Mouse (Mus musculus): ENCODE results near the gene Selenos. TPM values are rescaled to one million over a fixed set of nuclear protein-coding genes. Genes with fewer than 3 reads are reported as not detected.
A peak's percentile ranks its signal among the peaks of the same experiment; 100 is the strongest.

Gene Selenos
- polyA plus RNA-seq, 1 experiment = 163 TPM

GRCm38 (mm10) chr7:66104531-66104930 is 25.1 kb downstream of the Selenos start:
- H3K27me3 ChIP-seq (ENCODE audit: control insufficient read depth, insufficient read depth, low read length) = no peaks in the 10 kb centered on the region
- TF ChIP-seq CTCF (IDR thresholded peaks at IDR 0.05; ENCODE audit: control insufficient read depth, insufficient read depth, insufficient replicate concordance, low read depth, low read length) (no peak), POLR2A (IDR thresholded peaks at IDR 0.05; ENCODE audit: control insufficient read depth, low read depth, low read length) (no peak)
- no peaks in the 10 kb centered on the region for H3K36me3 ChIP-seq (ENCODE audit: control insufficient read depth, insufficient read depth, low read length)
- no peak overlapping the region for H3K4me3 ChIP-seq (ENCODE audit: control insufficient read depth, low read depth, low read length)
- H3K4me1 ChIP-seq (ENCODE audit: control insufficient read depth, insufficient read depth, low read length) = peaks cover 2% of the 10 kb centered on the region; the same call in 1 of the 2 replicates
- H3K27ac ChIP-seq (ENCODE audit: control insufficient read depth, insufficient read depth, low read depth, low read length) = no peak overlapping the region

GRCm38 (mm10) chr7:66105771-66106170 is 26.3 kb downstream of the Selenos start:
- no peak for TF ChIP-seq CTCF (IDR thresholded peaks at IDR 0.05; ENCODE audit: control insufficient read depth, insufficient read depth, insufficient replicate concordance, low read depth, low read length)
- no peak for TF ChIP-seq POLR2A (IDR thresholded peaks at IDR 0.05; ENCODE audit: control insufficient read depth, low read depth, low read length)
- Histone ChIP-seq H3K27ac (ENCODE audit: control insufficient read depth, insufficient read depth, low read depth, low read length) (no peak overlapping the region), H3K27me3 (ENCODE audit: control insufficient read depth, insufficient read depth, low read length) (no peaks in the 10 kb centered on the region), H3K36me3 (ENCODE audit: control insufficient read depth, insufficient read depth, low read length) (no peaks in the 10 kb centered on the region), H3K4me1 (ENCODE audit: control insufficient read depth, insufficient read depth, low read length) (peaks cover 2% of the 10 kb centered on the region; the same call in 1 of the 2 replicates), H3K4me3 (ENCODE audit: control insufficient read depth, low read depth, low read length) (no peak overlapping the region)

GRCm38 (mm10) chr7:66106581-66107056 is 27.2 kb downstream of the Selenos start:
- TF ChIP-seq CTCF (IDR thresholded peaks at IDR 0.05; ENCODE audit: control insufficient read depth, insufficient read depth, insufficient replicate concordance, low read depth, low read length) (no peak), POLR2A (IDR thresholded peaks at IDR 0.05; ENCODE audit: control insufficient read depth, low read depth, low read length) (no peak)
- no peaks in the 10 kb centered on the region for H3K36me3 ChIP-seq (ENCODE audit: control insufficient read depth, insufficient read depth, low read length)

GRCm38 (mm10) chr7:66107206-66107605 is 27.8 kb downstream of the Selenos start:
- H3K27ac ChIP-seq (ENCODE audit: control insufficient read depth, insufficient read depth, low read depth, low read length) = no peak overlapping the region

More at GRCm38 (mm10) chr7:66106581-66107056, 27.2 kb downstream of the Selenos start:
- Histone ChIP-seq H3K4me3 (ENCODE audit: control insufficient read depth, low read depth, low read length) (no peak overlapping the region), H3K27me3 (ENCODE audit: control insufficient read depth, insufficient read depth, low read length) (no peaks in the 10 kb centered on the region), H3K4me1 (ENCODE audit: control insufficient read depth, insufficient read depth, low read length) (peaks cover 2% of the 10 kb centered on the region; the same call in 1 of the 2 replicates), H3K27ac (ENCODE audit: control insufficient read depth, insufficient read depth, low read depth, low read length) (no peak overlapping the region)

GRCm38 (mm10) chr7:66107930-66108329 is 28.5 kb downstream of the Selenos start:
- peaks cover 2% of the 10 kb centered on the region; the same call in 1 of the 2 replicates for H3K4me1 ChIP-seq (ENCODE audit: control insufficient read depth, insufficient read depth, low read length)
- no peak overlapping the region for H3K4me3 ChIP-seq (ENCODE audit: control insufficient read depth, low read depth, low read length)
- TF ChIP-seq POLR2A (IDR thresholded peaks at IDR 0.05; ENCODE audit: control insufficient read depth, low read depth, low read length) = no peak
- no peak for TF ChIP-seq CTCF (IDR thresholded peaks at IDR 0.05; ENCODE audit: control insufficient read depth, insufficient read depth, insufficient replicate concordance, low read depth, low read length)
- H3K27me3 ChIP-seq (ENCODE audit: control insufficient read depth, insufficient read depth, low read length) = no peaks in the 10 kb centered on the region
- no peak overlapping the region for H3K27ac ChIP-seq (ENCODE audit: control insufficient read depth, insufficient read depth, low read depth, low read length)
- H3K36me3 ChIP-seq (ENCODE audit: control insufficient read depth, insufficient read depth, low read length) = no peaks in the 10 kb centered on the region

More at GRCm38 (mm10) chr7:66107206-66107605, 27.8 kb downstream of the Selenos start:
- no peak for TF ChIP-seq POLR2A (IDR thresholded peaks at IDR 0.05; ENCODE audit: control insufficient read depth, low read depth, low read length)
- no peak for TF ChIP-seq CTCF (IDR thresholded peaks at IDR 0.05; ENCODE audit: control insufficient read depth, insufficient read depth, insufficient replicate concordance, low read depth, low read length)
- Histone ChIP-seq H3K4me3 (ENCODE audit: control insufficient read depth, low read depth, low read length) (no peak overlapping the region), H3K4me1 (ENCODE audit: control insufficient read depth, insufficient read depth, low read length) (peaks cover 2% of the 10 kb centered on the region; the same call in 1 of the 2 replicates), H3K27me3 (ENCODE audit: control insufficient read depth, insufficient read depth, low read length) (no peaks in the 10 kb centered on the region), H3K36me3 (ENCODE audit: control insufficient read depth, insufficient read depth, low read length) (no peaks in the 10 kb centered on the region)

GRCm38 (mm10) chr7:66108961-66109854 is 29.8 kb downstream of the Selenos start, which contains the start of gene Chsy1:
TSS of gene Chsy1 (plus strand) at chr7:66109515.
- H3K27me3 ChIP-seq (ENCODE audit: control insufficient read depth, insufficient read depth, low read length) = no peaks in the 10 kb centered on the region
- no peak for TF ChIP-seq CTCF (IDR thresholded peaks at IDR 0.05; ENCODE audit: control insufficient read depth, insufficient read depth, insufficient replicate concordance, low read depth, low read length)
- TF ChIP-seq POLR2A (IDR thresholded peaks at IDR 0.05; ENCODE audit: control insufficient read depth, low read depth, low read length) = peak; percentile 71
- H3K27ac ChIP-seq (ENCODE audit: control insufficient read depth, insufficient read depth, low read depth, low read length) = peak within 1 kb of the TSS; percentile 75
- peaks cover 2% of the 10 kb centered on the region; the same call in 1 of the 2 replicates for H3K4me1 ChIP-seq (ENCODE audit: control insufficient read depth, insufficient read depth, low read length)
- H3K36me3 ChIP-seq (ENCODE audit: control insufficient read depth, insufficient read depth, low read length) = no peaks in the 10 kb centered on the region
- peak within 1 kb of the TSS; percentile 91 for H3K4me3 ChIP-seq (ENCODE audit: control insufficient read depth, low read depth, low read length)
